Mouse (Mus musculus) small intestine, adult 2 months (tissue): Measurements from ENCODE around the gene Mrpl58. TPM values are rescaled to one million over a fixed set of nuclear protein-coding genes. Genes with fewer than 3 reads are reported as not detected.

Experiments
- H3K27ac ChIP-seq: fragments of 200-500 bp; 2 replicates; pipeline ENCODE4 v1.5.1; 2012; ENCODE audit warnings: low read depth, low read length, control low read depth, inconsistent platforms; ENCODE audit not compliant: insufficient read depth
- H3K27me3 ChIP-seq: fragments of 200-500 bp; 2 replicates; pipeline ENCODE4 v1.6.1; 2012; ENCODE audit warnings: mild to moderate bottlenecking, moderate library complexity, low read length, inconsistent platforms; ENCODE audit not compliant: control insufficient read depth, insufficient read depth
- H3K36me3 ChIP-seq: fragments of 200-500 bp; 2 replicates; pipeline ENCODE4 v1.6.1; 2012; ENCODE audit warnings: mild to moderate bottlenecking, low read length, control low read depth, inconsistent platforms; ENCODE audit not compliant: control insufficient read depth, insufficient read depth
- H3K4me1 ChIP-seq: fragments of 200-500 bp; 2 replicates; pipeline ENCODE4 v1.6.1; 2012; ENCODE audit warnings: low read length, inconsistent platforms, mixed read lengths; ENCODE audit not compliant: control insufficient read depth, insufficient read depth, insufficient read length
- H3K4me3 ChIP-seq: fragments of 200-500 bp; 2 replicates; pipeline ENCODE4 v1.5.1; 2012; ENCODE audit warnings: low read depth, mild to moderate bottlenecking, control low read depth, inconsistent platforms, low read length, moderate library complexity
- CTCF ChIP-seq: fragments of 200-500 bp; IDR thresholded peaks from 2 replicates; pipeline ENCODE4 v1.5.1; 2012; ENCODE audit warnings: low read depth, mild to moderate bottlenecking, control low read depth, inconsistent platforms, low read length, moderate library complexity, mixed read lengths; ENCODE audit not compliant: insufficient replicate concordance, insufficient read length; ENCODE audit errors: extremely low read depth
- POLR2A ChIP-seq: fragments of 200-500 bp; IDR thresholded peaks from 2 replicates; pipeline ENCODE4 v1.6.1; 2012; ENCODE audit warnings: low read depth, mild to moderate bottlenecking, control low read depth, inconsistent platforms, low read length, moderate library complexity
- WGBS: fragments of 180-500 bp; shearing (Covaris S2); methylation state at CpG from one replicate; pipeline ENCODE4 v1.1.7; 2018; 5-methylcytosine and 5-hydroxymethylcytosine counted together
- polyA plus RNA-seq: library from polyadenylated mRNA; depleted of rRNA; stranded (reverse); fragments of >200 nt; gene quantifications from 2 replicates; pipeline ENCODE4 v1.2.3, GENCODE M21; 2012

Mrpl58 gene
- polyA plus RNA-seq, 1 experiment = 45.8 TPM

DNA sequence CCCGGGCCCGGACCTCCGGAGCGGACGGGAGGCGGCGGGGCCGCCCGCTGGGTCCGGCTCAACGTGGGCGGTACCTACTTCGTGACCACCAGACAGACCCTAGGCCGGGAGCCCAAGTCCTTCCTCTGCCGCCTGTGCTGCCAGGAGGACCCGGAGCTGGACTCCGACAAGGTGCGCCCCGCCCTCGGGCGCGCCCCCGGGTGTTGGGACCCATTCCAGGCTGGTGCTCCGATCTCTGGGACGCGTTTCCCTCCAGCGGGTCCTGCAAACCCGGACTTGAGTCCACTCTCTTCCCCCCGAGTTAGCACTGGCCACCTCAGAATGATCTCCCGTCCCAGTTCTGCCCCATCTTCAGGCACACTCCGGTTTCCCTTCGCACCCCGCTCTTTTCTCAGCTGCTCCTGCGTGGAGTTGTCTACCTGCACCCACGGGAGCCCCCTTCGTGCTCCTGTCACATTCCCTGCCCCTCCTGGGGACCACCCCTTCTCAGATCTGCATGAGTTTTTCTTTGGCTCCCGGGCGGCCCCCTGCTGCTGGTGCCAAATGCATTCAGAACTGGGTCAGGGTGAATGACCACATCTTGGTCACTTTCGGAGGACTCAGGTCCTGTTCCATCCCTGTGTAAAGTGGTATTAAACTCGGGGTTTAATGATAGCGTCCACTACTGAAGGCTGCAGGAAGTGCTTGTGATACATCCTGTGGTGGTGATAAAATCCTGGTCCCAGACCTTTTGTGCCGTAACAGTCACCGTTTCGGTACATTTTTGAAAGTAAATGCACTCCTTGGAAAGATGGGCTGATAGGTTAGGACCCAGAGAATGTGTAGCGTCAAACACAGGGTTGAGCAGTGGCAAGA, 17.0 kb downstream of the Mrpl58 start:
- no peaks in the 10 kb centered on the region for H3K27me3 ChIP-seq
- peak; percentile 23; the same call in 1 of the 2 replicates for TF ChIP-seq CTCF
- no peak for TF ChIP-seq POLR2A
- peak overlapping the region; percentile 94 for H3K27ac ChIP-seq
- WGBS = under 1% methylated on average over 44 of the region's 45 CpGs
- peaks cover 17% of the 10 kb centered on the region; the same call in 1 of the 2 replicates for H3K4me1 ChIP-seq
- H3K36me3 ChIP-seq = peaks cover 33% of the 10 kb centered on the region
- H3K4me3 ChIP-seq = peak overlapping the region; percentile 94

DNA sequence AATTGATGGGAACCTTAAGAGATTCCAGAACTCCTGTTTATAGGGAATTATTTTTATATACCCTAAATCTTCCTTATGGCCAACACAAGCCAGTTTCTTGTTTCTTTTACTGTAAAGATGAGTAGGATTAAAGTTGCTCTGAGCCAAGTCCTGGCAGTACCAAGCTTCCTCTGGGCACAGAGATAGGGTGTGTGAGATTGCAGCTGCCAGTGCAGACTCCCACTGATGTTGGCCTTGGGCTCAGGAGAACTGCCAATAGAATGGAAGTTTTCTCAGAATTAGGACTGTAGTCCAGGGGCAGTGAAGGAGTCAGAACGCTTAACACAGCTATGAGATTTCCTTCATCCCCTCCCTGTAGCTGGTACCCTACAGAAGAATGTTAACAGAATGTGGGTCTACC, 17.8 kb downstream of the Mrpl58 start:
- H3K4me1 ChIP-seq = peaks cover 17% of the 10 kb centered on the region; the same call in 1 of the 2 replicates
- TF ChIP-seq CTCF = no peak
- no peak for TF ChIP-seq POLR2A
- 34% methylated on average over 1 of the region's 1 CpGs for WGBS
- no peaks in the 10 kb centered on the region for H3K27me3 ChIP-seq
- no peak overlapping the region for H3K4me3 ChIP-seq
- peaks cover 31% of the 10 kb centered on the region for H3K36me3 ChIP-seq
- H3K27ac ChIP-seq = peak overlapping the region; percentile 13; the same call in 1 of the 2 replicates

DNA sequence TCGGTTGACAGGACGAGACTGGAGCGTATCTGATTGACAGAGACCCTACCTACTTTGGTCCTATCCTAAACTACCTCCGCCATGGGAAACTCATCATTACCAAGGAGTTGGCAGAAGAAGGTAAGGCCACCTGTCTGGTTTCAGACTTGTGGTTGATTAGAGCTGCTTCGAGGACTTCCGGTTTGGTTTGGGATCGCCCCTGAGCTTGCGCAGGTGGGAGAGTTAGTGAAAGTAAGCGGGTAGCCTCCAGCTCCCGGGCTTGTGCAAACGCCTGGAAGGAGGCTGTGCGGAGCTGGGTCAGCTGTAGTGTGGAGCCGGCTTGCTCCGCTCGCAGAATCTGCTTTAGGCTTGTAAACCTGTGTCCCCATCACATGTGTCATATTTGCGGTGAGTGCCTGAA, 18.4 kb downstream of the Mrpl58 start:
- no peak for TF ChIP-seq CTCF
- no peak for TF ChIP-seq POLR2A
- Histone ChIP-seq H3K4me3 (no peak overlapping the region), H3K27ac (no peak overlapping the region), H3K4me1 (peaks cover 17% of the 10 kb centered on the region; the same call in 1 of the 2 replicates), H3K27me3 (no peaks in the 10 kb centered on the region), H3K36me3 (peaks cover 32% of the 10 kb centered on the region)
- 85% methylated on average over 16 of the region's 16 CpGs for WGBS

DNA sequence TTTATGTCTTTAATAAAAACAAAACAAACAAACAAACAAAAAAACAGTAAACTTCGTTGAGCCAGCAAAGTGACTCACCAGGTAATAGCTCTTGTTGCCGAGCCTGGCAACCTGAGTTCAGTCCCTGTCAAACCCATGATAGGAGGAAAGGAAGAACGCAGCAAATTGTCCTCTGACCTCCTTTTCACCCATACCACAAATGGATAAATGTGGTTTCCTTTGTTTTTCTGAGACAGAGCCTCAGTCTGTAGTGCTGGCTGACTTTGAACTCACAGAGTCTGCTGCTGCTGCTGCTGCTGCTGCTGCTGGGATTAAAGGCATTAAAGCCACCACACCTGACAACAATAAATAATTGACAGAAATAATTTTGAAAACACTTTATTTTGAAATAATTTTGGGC, 19.5 kb downstream of the Mrpl58 start:
- H3K36me3 ChIP-seq = peaks cover 30% of the 10 kb centered on the region
- peaks cover 18% of the 10 kb centered on the region; the same call in 1 of the 2 replicates for H3K4me1 ChIP-seq
- H3K27me3 ChIP-seq = no peaks in the 10 kb centered on the region
- TF ChIP-seq POLR2A (no peak), CTCF (no peak)
- 82% methylated on average over 3 of the region's 3 CpGs for WGBS
- H3K4me3 ChIP-seq = no peak overlapping the region
- no peak overlapping the region for H3K27ac ChIP-seq

DNA sequence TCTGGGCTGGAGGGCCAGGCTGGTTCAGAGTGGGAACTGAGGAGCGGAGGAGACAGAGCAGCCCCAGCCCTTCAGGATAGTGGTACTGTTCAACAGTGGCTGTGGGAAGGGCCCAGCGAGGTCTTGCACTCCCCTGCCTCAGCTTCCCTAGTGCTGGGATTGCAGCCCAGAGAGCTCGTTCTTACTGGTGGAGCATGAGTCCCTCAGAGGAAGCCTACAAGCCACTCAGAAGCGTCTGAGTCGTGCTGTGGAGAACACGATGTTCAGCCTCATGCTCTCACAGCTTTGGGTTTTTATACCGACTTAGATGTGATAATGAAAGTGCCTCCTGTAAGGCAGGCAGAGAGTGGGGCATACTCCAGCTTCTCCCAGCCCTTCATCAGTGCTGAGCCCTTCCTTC, 21.1 kb downstream of the Mrpl58 start:
- no peaks in the 10 kb centered on the region for H3K27me3 ChIP-seq
- peaks cover 12% of the 10 kb centered on the region; the same call in 1 of the 2 replicates for H3K4me1 ChIP-seq
- H3K4me3 ChIP-seq = no peak overlapping the region
- H3K27ac ChIP-seq = no peak overlapping the region
- TF ChIP-seq CTCF = no peak
- 89% methylated on average over 7 of the region's 7 CpGs for WGBS
- H3K36me3 ChIP-seq = peaks cover 39% of the 10 kb centered on the region

DNA sequence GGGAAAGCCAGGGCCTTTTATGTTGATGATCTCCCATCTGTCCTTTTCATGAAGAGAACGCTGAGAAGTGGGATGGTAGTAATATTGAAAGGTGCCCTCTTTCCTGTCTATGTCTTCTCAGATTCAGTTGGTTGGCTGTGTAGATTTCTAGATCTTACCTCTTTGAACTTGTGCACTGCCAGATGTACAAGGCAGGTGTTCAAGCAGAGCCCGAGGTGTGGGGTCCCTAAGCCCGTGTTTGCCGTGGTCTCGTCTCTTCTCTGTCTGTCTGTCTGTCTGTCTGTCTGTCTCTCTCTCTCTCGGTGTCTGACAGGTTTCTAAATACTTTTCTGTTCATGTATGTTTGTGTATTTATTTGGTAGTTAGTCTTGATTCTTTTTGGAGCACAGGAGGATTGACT, 22.1 kb downstream of the Mrpl58 start:
- H3K27ac ChIP-seq = no peak overlapping the region

More for the DNA sequence above, 22.1 kb downstream of the Mrpl58 start:
- Histone ChIP-seq H3K4me1 (peaks cover 12% of the 10 kb centered on the region; the same call in 1 of the 2 replicates), H3K36me3 (peaks cover 49% of the 10 kb centered on the region), H3K4me3 (no peak overlapping the region), H3K27me3 (no peaks in the 10 kb centered on the region)
- WGBS = 93% methylated on average over 6 of the region's 6 CpGs
- no peak for TF ChIP-seq POLR2A
- TF ChIP-seq CTCF = no peak
